Mouse (Mus musculus) limb, embryonic 11.5 days (tissue): ENCODE data around the gene Vmn2r76. TPM values are rescaled to one million over a fixed set of nuclear protein-coding genes. Genes with fewer than 3 reads are reported as not detected.
"Not testable (repeated sequence)": the region's sequence is repeated elsewhere in the genome, so short reads cannot be mapped to it uniquely, and the experiment has no call there.

Source experiments
- ATAC-seq: fragments of 200-750 bp; cut with Nextera tagmentation; 2 replicates; pipeline ENCODE4 v1.8.0; 2017; ENCODE audit warnings: low read depth; ENCODE audit not compliant: insufficient number of reproducible peaks, low FRiP score, low TSS enrichment
- DNase-seq: peaks from one replicate; pipeline ENCODE4 v3.0.0-alpha.2; 2015; ENCODE audit warnings: low spot score
- H3K27ac ChIP-seq: fragments of 300-500 bp; sonication (generic); replicated peaks from 2 replicates; pipeline ENCODE4 v1.5.1; 2014; ENCODE audit warnings: low read depth, mild to moderate bottlenecking, low read length
- H3K27me3 ChIP-seq: fragments of 300-500 bp; sonication (generic); 2 replicates; pipeline ENCODE4 v1.6.1; 2014; ENCODE audit warnings: mild to moderate bottlenecking, low read length, mixed read lengths; ENCODE audit not compliant: control insufficient read depth, insufficient read depth
- H3K36me3 ChIP-seq: fragments of 300-500 bp; sonication (generic); 2 replicates; pipeline ENCODE4 v1.6.1; 2014; ENCODE audit warnings: mild to moderate bottlenecking, low read length, moderate library complexity, mixed read lengths; ENCODE audit not compliant: control insufficient read depth, insufficient read depth
- H3K4me1 ChIP-seq: fragments of 300-500 bp; sonication (generic); 2 replicates; pipeline ENCODE4 v1.6.1; 2014; ENCODE audit warnings: low read length, mixed read lengths; ENCODE audit not compliant: control insufficient read depth, insufficient read depth
- H3K4me2 ChIP-seq: fragments of 300-500 bp; sonication (generic); 2 replicates; pipeline ENCODE4 v1.6.1; 2014; ENCODE audit warnings: low read depth, mild to moderate bottlenecking, moderate library complexity; ENCODE audit not compliant: severe bottlenecking
- H3K4me3 ChIP-seq: fragments of 300-500 bp; sonication (generic); 2 replicates; pipeline ENCODE4 v1.5.1; 2014; ENCODE audit warnings: low read depth, low read length
- H3K9ac ChIP-seq: fragments of 300-500 bp; sonication (generic); 2 replicates; pipeline ENCODE4 v1.6.1; 2014; ENCODE audit warnings: mild to moderate bottlenecking, low read length
- H3K9me3 ChIP-seq: fragments of 300-500 bp; sonication (generic); 2 replicates; pipeline ENCODE4 v1.6.1; 2016; ENCODE audit warnings: low read length; ENCODE audit not compliant: control insufficient read depth
- WGBS: fragments of 180-500 bp; shearing (Covaris S2); extraction: QIAGEN DNeasy Blood & Tissue Kit; methylation state at CpG from one replicate; pipeline ENCODE4 v1.1.7; 2014; 5-methylcytosine and 5-hydroxymethylcytosine counted together
- polyA plus RNA-seq: library from polyadenylated mRNA; unstranded; fragments of >200 nt; fragmentation: Nextera tagmentation; extraction: Ambion mirVana; gene quantifications from 2 replicates; pipeline ENCODE4 v1.2.1, GENCODE M21; 2014

Gene Vmn2r76
- polyA plus RNA-seq, result not detected in 2 replicates

DNA sequence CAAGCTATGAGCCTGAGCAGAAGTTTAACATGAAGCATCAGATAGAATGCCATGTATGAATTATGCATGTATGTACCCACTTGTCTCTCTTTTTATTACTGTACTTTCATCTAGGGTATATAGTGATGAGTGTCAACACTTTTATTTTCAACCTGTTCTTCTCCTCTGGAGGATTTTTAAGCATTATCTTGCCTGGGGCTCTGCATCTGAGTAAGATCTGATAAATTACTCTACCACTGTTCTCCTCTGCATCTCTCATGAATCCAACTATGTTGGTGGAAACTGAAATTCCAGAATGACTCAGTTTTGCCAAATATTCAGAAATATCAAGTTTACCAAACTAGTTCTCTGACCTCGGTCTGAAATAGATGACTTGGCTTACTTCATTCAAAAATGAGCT is at the start of gene Vmn2r76:
Gene Vmn2r76, minus strand, starts transcription at position 101 of the 400 bp plus-strand sequence.
- 84% methylated on average over 1 of the region's 1 CpGs for WGBS
- no peak within 1 kb of the TSS for H3K4me2 ChIP-seq
- H3K4me1 ChIP-seq, result no peaks in the 10 kb centered on the region
- H3K27me3 ChIP-seq, result no peaks in the 10 kb centered on the region
- H3K9ac ChIP-seq, result no peak within 1 kb of the TSS
- H3K27ac ChIP-seq, result no peak within 1 kb of the TSS
- no peak within 1 kb of the TSS for H3K4me3 ChIP-seq
- no peak for ATAC-seq
- H3K9me3 ChIP-seq, result no peaks in the 10 kb centered on the region
- H3K36me3 ChIP-seq, result no peaks in the 10 kb centered on the region
- DNase-seq, result no peak

DNA sequence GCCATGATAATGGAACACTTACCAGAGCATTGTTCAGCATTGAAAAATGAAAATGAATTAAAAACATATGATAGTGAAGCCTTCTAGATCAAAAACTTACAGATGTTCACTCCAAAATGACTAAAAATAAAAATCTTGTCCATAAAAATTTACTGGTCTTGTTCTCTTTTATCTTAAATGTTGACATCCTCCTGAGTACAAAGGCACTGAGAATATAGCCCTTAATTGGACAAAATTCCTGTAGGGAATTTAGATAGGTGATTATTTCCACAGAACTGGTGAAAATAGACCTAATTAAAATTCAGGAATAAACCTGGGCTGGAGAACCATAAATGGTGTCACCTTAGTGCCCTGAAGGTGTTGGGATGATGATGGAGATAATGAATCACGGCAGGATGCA is 31.0 kb upstream of the Vmn2r76 start, which contains the start of gene Olfr310:
Gene Olfr310, minus strand, starts transcription at position 101 of the 400 bp plus-strand sequence.
- DNase-seq (no peak), ATAC-seq (no peak)
- Histone ChIP-seq H3K27me3 (no peaks in the 10 kb centered on the region), H3K9me3 (no peaks in the 10 kb centered on the region), H3K9ac (no peak within 1 kb of the TSS), H3K4me3 (no peak within 1 kb of the TSS), H3K36me3 (no peaks in the 10 kb centered on the region), H3K4me1 (no peaks in the 10 kb centered on the region), H3K4me2 (no peak within 1 kb of the TSS), H3K27ac (no peak within 1 kb of the TSS)
- 48% methylated on average over 1 of the region's 1 CpGs for WGBS

DNA sequence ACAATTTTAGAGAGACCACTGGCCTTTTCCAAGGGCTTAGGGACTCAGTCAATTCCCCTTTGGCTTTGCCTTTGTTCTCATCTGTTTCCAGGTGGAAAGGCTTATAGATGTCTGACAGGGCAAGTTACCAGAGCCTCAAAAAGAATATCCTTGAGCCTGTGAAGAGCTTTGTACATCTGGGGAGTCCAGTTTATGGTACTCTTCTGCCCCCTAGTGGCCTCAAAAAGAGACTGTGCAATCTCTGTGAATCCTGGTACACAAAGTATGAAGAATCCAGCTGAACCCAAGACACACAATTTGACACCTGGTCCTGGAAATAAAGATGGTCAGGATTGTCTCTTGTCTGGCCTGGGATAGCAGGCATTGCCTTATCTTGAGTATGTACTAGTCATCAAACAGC is 34.8 kb downstream of the Vmn2r76 start:
- H3K27ac ChIP-seq, result no peak overlapping the region
- no peak overlapping the region for H3K4me3 ChIP-seq
- no peaks in the 10 kb centered on the region; the same call in 1 of the 2 replicates for H3K9me3 ChIP-seq
- no peak overlapping the region for H3K4me2 ChIP-seq
- no peak for ATAC-seq
- H3K9ac ChIP-seq, result no peak overlapping the region
- H3K4me1 ChIP-seq, result no peaks in the 10 kb centered on the region
- DNase-seq, result peak; percentile 40
- no peaks in the 10 kb centered on the region for H3K27me3 ChIP-seq
- H3K36me3 ChIP-seq, result no peaks in the 10 kb centered on the region

DNA sequence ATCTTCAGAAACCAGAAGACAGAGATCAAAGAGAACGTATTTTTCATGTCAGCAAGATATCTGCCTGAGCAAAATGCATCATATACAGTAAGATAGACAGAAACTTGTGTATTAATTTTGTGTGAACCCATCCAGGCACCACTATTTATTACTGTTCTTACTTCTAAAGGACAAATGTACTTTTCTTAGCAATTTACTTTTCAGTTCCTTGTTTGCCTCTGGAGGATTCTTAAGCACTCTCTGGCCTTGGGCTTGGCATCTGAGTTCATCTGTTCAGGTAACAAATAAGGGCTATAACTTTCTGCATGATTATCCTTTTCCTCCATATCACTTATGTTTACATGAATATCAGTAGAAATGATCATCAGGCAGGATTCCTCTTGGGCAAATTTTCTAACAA is 74.4 kb downstream of the Vmn2r76 start, which contains the start of gene Vmn2r75:
Gene Vmn2r75, minus strand, starts transcription at position 101 of the 400 bp plus-strand sequence.
- not testable (repeated sequence) for H3K4me1 ChIP-seq, H3K27me3 ChIP-seq, ATAC-seq, H3K36me3 ChIP-seq, H3K9ac ChIP-seq, DNase-seq, H3K4me3 ChIP-seq, H3K27ac ChIP-seq, H3K4me2 ChIP-seq, H3K9me3 ChIP-seq
- WGBS, result 63% methylated on average over 1 of the region's 1 CpGs

Other genes starting within 250 kb of the Vmn2r76 start
- not detected in 2 replicates for gene Vmn2r75, start 74.5 kb downstream of the Vmn2r76 start, polyA plus RNA-seq
- not detected in 2 replicates for gene Olfr310, start 30.9 kb upstream of the Vmn2r76 start, polyA plus RNA-seq
- gene Olfr309, start 67.4 kb upstream of the Vmn2r76 start, polyA plus RNA-seq, result not detected in 2 replicates
- gene Olfr308, start 79.3 kb upstream of the Vmn2r76 start, polyA plus RNA-seq, result not detected in 2 replicates
- not detected in 2 replicates for gene Olfr307, start 91.3 kb upstream of the Vmn2r76 start, polyA plus RNA-seq
- gene Olfr305, start 120.6 kb upstream of the Vmn2r76 start, polyA plus RNA-seq, result not detected in 2 replicates
- gene Olfr304, start 140.3 kb upstream of the Vmn2r76 start, polyA plus RNA-seq, result not detected in 2 replicates
- not detected in 2 replicates for gene Olfr303, start 151.5 kb upstream of the Vmn2r76 start, polyA plus RNA-seq
- not detected in 2 replicates for gene Olfr301, start 157.5 kb upstream of the Vmn2r76 start, polyA plus RNA-seq
- not detected in 2 replicates for gene Olfr299, start 213.6 kb upstream of the Vmn2r76 start, polyA plus RNA-seq
- gene Olfr298, start 246.2 kb upstream of the Vmn2r76 start, polyA plus RNA-seq, result not detected in 2 replicates